Mouse (Mus musculus) adrenal gland, adult (tissue): Measurements from ENCODE around the gene 4930522H14Rik.

ENCODE experiments used
- DNase-seq, 2 experiments: peaks; one replicate each; pipeline ENCODE4 v3.0.0; 2022 to 2023; ENCODE audit warnings: low spot score in 1 of 2; ENCODE audit not compliant: inconsistent age in 2 of 2

4930522H14Rik gene

DNA sequence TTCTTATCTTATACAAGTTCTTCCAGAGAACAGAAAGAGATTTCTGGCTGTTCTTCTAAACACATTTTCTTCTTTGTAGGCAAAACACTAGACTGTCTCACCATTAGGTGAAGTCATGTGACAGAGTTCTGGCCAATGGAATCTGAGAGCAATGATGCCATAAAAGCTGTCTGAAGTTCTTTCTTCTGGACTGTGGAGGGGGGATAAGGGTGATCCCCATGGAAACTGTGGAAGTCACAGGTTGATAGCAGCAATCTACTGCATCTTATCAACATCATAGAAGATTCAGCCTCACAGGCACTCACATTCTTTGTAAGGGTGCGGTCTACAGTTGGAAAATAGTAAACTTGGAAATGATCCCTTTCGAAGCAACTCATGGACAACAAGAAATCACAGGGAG lies at the start of gene 4930522H14Rik:
Gene 4930522H14Rik (minus strand): TSS at position 187 of the 400 bp plus-strand sequence.
- no peak for DNase-seq

GRCm38 (mm10) chr4:109578356-109578755 lies 47.3 kb upstream of the 4930522H14Rik start:
- DNase-seq, result no peak

GRCm38 (mm10) chr4:109576933-109577332 lies 45.8 kb upstream of the 4930522H14Rik start:
- peak in 1 of 2 experiments; percentile 59 for DNase-seq

DNA sequence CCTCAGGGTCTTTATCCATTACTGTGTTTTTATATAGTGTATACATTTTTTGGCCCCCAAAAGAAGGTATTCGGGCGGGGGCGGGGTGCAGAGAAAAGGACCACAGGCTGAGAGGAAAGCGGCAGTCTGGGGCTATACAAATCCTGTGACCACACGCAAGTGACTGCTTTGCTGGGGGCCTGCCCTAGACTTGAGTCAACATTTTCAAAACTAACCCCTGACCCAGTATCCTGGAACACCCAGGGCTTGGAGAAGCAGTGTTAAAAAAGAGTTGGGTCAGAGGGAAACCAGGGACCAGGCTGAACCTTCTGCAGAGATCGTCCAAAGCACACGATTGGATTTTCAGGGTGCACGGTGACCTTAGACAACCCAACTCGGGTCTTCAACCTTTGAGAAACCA lies 43.7 kb upstream of the 4930522H14Rik start:
- peak in 1 of 2 experiments; percentile 42 for DNase-seq

DNA sequence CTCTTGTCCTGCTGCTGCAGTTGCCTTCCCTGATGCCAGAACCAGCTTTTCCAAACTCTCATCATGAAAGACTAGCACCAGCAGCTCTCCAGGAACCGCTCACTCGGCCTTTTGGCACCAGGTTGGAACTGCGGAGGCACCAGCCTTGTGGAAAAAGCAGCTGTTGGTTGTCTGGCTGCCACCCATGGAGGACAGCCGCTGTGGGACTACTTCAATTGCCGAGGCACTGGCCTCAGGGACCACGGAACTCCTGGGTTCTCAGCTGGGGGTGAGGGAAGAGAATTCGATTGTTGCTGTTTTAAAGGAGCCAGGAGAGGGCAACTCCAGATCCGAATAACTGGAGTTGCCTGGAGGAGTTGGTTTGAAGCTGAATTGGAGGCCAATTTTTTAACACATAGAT lies 43.2 kb upstream of the 4930522H14Rik start:
- DNase-seq, result peak in 1 of 2 experiments; percentile 53

DNA sequence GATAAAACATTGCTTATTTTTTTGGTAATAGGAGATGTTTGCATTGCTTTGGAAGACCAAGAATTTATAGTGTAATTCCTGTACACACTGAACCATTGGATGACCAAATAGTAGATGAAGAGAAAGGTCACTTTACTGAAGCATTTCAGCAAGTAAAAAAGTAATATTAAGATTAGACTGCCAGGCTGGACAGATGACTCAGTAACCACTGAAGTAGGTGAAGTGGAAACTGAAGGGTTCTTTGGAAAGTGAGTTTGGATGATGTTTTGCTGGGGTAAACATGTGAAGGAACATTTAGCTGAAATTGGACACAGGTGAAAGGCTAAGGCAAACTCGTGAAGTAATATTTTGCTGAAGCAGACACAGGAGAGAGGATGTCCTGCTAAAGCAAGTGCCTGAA lies 41.5 kb upstream of the 4930522H14Rik start:
- no peak for DNase-seq

GRCm38 (mm10) chr4:109569421-109569820 lies 38.3 kb upstream of the 4930522H14Rik start:
- no peak for DNase-seq

- DNase-seq, result no peak
Observed at GRCm38 (mm10) chr4:109568959-109569358, 37.9 kb upstream of the 4930522H14Rik start.

DNA sequence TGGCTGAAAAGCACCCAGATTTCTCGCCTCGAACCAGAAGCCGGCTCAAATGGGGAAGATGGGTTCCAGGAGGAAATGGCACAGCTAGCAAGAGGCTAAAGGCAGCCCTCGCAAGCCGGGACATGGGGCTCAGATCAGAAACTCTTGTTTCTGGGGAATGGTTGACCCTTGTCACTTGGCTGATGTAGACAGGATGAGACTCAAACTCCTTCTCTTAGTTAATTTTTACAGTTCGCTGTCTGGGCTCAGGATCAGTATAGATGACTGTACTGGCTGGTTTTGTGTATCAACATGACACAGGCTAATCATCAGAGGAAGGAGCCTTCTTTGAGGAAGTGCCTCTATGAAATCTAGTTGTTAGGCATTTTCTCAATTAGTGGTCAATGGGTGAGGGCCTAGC lies 33.6 kb upstream of the 4930522H14Rik start:
- no peak for DNase-seq

GRCm38 (mm10) chr4:109550338-109551150 lies 19.4 kb upstream of the 4930522H14Rik start:
- DNase-seq, result peak in 1 of 2 experiments; percentile 50

DNA sequence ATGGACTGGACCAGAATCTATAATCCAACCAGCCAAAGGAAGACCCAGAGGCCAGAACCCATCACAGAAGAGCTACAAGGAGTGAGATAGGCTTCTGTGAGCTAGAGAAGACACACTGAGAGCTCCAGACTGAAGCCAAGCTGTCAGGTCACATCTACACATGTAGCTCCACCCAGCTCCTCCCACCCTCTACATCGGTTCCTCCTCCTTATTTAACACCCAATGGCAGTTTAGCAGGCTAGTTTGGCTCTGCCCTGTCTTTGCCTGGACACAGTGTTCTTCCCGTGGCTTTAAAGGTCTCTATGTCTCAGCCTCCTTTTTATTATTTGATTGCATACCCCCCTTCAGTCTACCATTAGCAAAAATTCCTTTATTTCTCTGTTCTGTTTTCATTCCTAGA lies 16.2 kb upstream of the 4930522H14Rik start:
- DNase-seq, result no peak

DNA sequence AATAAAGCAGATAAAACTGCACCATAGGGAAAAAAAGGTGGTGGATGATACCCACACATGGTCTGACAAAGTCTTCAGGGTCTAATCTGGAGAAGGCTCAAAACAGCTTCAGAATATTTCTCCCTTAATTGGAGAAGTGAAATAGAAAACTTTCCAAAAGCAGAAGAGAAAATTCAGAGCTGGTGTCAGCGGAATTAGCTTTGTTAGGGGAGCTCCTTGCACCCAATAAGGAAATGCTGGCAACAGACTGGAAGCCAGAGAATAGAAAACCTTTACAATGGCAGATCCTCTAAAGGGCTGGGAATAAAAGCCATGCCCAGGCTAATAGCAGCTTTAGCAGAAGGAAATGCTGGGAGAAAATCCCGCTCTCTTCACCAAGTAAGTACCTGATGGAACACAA lies 15.4 kb upstream of the 4930522H14Rik start:
- DNase-seq, result no peak

- DNase-seq, result no peak
Observed at GRCm38 (mm10) chr4:109530245-109530816, 766 bp downstream of the 4930522H14Rik start.

DNA sequence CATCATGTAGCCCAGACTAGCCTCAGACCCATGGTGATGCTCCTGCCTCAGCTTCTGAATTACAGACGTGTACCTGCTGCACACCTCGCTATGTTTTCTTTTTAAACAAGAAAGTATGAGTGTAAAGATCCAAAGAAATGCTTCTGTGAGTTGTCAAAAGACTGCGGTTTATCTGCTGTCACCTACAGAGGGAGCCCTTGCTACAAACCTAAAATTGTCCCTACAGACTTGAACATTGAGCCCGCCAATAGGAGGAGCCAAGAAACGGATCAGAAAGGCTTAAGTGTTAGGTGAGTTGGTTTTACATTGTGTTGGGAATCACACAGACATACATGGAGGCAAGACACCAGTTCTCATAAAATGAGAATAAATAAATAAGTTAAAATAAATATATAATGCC lies 26.2 kb downstream of the 4930522H14Rik start:
- DNase-seq, result peak; percentile 48 to 86

DNA sequence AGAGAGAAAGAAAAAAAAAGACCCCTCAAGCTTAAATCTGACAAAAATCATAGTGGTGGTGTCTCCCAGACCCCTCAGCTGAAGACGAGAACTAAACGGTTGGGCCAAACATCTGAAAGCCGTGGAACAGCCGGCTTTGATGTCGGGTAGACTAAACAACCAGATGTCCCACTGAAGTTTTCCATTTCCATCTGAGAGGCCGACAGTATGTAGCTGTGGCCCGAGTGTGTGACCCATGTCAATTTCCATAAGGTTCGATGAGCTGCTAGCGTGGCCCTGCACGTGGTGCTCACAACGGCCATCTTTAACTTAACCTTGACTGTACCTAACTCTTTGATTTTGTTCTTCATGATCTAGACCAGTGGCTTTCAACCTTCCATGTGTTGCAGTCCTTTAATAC lies 32.6 kb downstream of the 4930522H14Rik start:
- DNase-seq, result no peak

GRCm38 (mm10) chr4:109493581-109493980 lies 37.5 kb downstream of the 4930522H14Rik start:
- peak in 1 of 2 experiments; percentile 55 for DNase-seq

- DNase-seq, result no peak
Observed at GRCm38 (mm10) chr4:109488812-109489211, 42.3 kb downstream of the 4930522H14Rik start.

- peak in 1 of 2 experiments; percentile 73 for DNase-seq
Observed at GRCm38 (mm10) chr4:109484621-109485020, 46.5 kb downstream of the 4930522H14Rik start, which contains the start of gene Rnf11. Gene Rnf11 (minus strand): TSS chr4:109484728.

- DNase-seq, result peak; percentile 61 to 86
Observed at GRCm38 (mm10) chr4:109482701-109483100, 48.4 kb downstream of the 4930522H14Rik start.

- peak; percentile 73 to 87 for DNase-seq
Observed at GRCm38 (mm10) chr4:109481424-109481823, 49.7 kb downstream of the 4930522H14Rik start.

GRCm38 (mm10) chr4:109477454-109477853 lies 53.6 kb downstream of the 4930522H14Rik start:
- DNase-seq, result peak in 1 of 2 experiments; percentile 29

GRCm38 (mm10) chr4:109476554-109477014 lies 54.5 kb downstream of the 4930522H14Rik start:
- DNase-seq, result peak; percentile 93 to 97
